Mouse (Mus musculus) hindbrain, embryonic 14.5 days (tissue): ENCODE data around the gene Cmtm8. TPM values are rescaled to one million over a fixed set of nuclear protein-coding genes. Genes with fewer than 3 reads are reported as not detected.

ENCODE experiments used
- ATAC-seq: fragments of 200-750 bp; cut with Nextera tagmentation; 2 replicates; pipeline ENCODE4 v1.8.0; 2017; ENCODE audit warnings: moderate number of reproducible peaks, mild to moderate bottlenecking, moderate TSS enrichment, moderate library complexity; ENCODE audit not compliant: low FRiP score
- DNase-seq: peaks from one replicate; pipeline ENCODE4 v3.0.0-alpha.2; 2015; ENCODE audit warnings: low spot score
- H3K27ac ChIP-seq: fragments of 300-500 bp; sonication (generic); 2 replicates; pipeline ENCODE4 v1.5.1; 2014; ENCODE audit warnings: mild to moderate bottlenecking, moderate library complexity
- H3K27me3 ChIP-seq: fragments of 300-500 bp; sonication (generic); 2 replicates; pipeline ENCODE4 v1.6.1; 2014; ENCODE audit warnings: mild to moderate bottlenecking, low read length, mixed read lengths; ENCODE audit not compliant: control insufficient read depth, insufficient read depth
- H3K36me3 ChIP-seq: fragments of 300-500 bp; sonication (generic); replicated peaks from 2 replicates; pipeline ENCODE4 v1.6.1; 2014; ENCODE audit not compliant: control insufficient read depth, insufficient read depth
- H3K4me1 ChIP-seq: fragments of 300-500 bp; sonication (generic); replicated peaks from 2 replicates; pipeline ENCODE4 v1.6.1; 2014; ENCODE audit warnings: antibody characterized with exemption, low read length, mixed read lengths; ENCODE audit not compliant: control insufficient read depth, insufficient read depth
- H3K4me2 ChIP-seq: fragments of 300-500 bp; sonication (generic); replicated peaks from 2 replicates; pipeline ENCODE4 v1.6.1; 2014; ENCODE audit warnings: mild to moderate bottlenecking, moderate library complexity
- H3K4me3 ChIP-seq: fragments of 300-500 bp; sonication (generic); replicated peaks from 2 replicates; pipeline ENCODE4 v1.5.1; 2014; ENCODE audit warnings: mild to moderate bottlenecking, low read length
- H3K9ac ChIP-seq: fragments of 300-500 bp; sonication (generic); 2 replicates; pipeline ENCODE4 v1.6.1; 2014
- H3K9me3 ChIP-seq: fragments of 300-500 bp; sonication (generic); 2 replicates; pipeline ENCODE4 v1.6.1; 2016; ENCODE audit warnings: low read length; ENCODE audit not compliant: control insufficient read depth
- WGBS: fragments of 180-500 bp; shearing (Covaris S2); extraction: QIAGEN DNeasy Blood & Tissue Kit; methylation state at CpG from one replicate; pipeline ENCODE4 v1.1.7; 2014; 5-methylcytosine and 5-hydroxymethylcytosine counted together
- polyA plus RNA-seq: library from polyadenylated mRNA; unstranded; fragments of >200 nt; fragmentation: Nextera tagmentation; extraction: Ambion mirVana; gene quantifications from 2 replicates; pipeline ENCODE4 v1.2.1, GENCODE M21; 2014

The Cmtm8 gene
- polyA plus RNA-seq, 1 experiment from 2014 or later = 14.3 TPM

- H3K4me3 ChIP-seq = no peak overlapping the region
- no peaks in the 10 kb centered on the region for H3K27me3 ChIP-seq
- H3K4me2 ChIP-seq = no peak overlapping the region
- DNase-seq = no peak
- no peaks in the 10 kb centered on the region for H3K36me3 ChIP-seq
- H3K27ac ChIP-seq = no peak overlapping the region
- H3K9me3 ChIP-seq = no peaks in the 10 kb centered on the region
- H3K4me1 ChIP-seq = no peaks in the 10 kb centered on the region
- no peak for ATAC-seq
- H3K9ac ChIP-seq = no peak overlapping the region
- WGBS = 94% methylated on average over 8 of the region's 8 CpGs
Observed at GRCm38 (mm10) chr9:114829669-114830068, 14.3 kb downstream of the Cmtm8 start.

- no peak for DNase-seq
- H3K36me3 ChIP-seq = no peaks in the 10 kb centered on the region
- H3K4me1 ChIP-seq = no peaks in the 10 kb centered on the region
- WGBS = 96% methylated on average over 6 of the region's 6 CpGs
- no peak for ATAC-seq
- no peak overlapping the region for H3K27ac ChIP-seq
- H3K4me2 ChIP-seq = no peak overlapping the region
- no peaks in the 10 kb centered on the region for H3K27me3 ChIP-seq
- no peaks in the 10 kb centered on the region for H3K9me3 ChIP-seq
- H3K9ac ChIP-seq = no peak overlapping the region
- H3K4me3 ChIP-seq = no peak overlapping the region
Observed at GRCm38 (mm10) chr9:114828377-114828776, 15.6 kb downstream of the Cmtm8 start.

- no peaks in the 10 kb centered on the region for H3K27me3 ChIP-seq
Observed at GRCm38 (mm10) chr9:114827242-114827852, 16.6 kb downstream of the Cmtm8 start.

GRCm38 (mm10) chr9:114824166-114824565 is 19.8 kb downstream of the Cmtm8 start:
- Histone ChIP-seq H3K4me2 (no peak overlapping the region), H3K27ac (no peak overlapping the region), H3K27me3 (no peaks in the 10 kb centered on the region), H3K4me1 (no peaks in the 10 kb centered on the region), H3K4me3 (no peak overlapping the region), H3K9me3 (no peaks in the 10 kb centered on the region), H3K36me3 (no peaks in the 10 kb centered on the region), H3K9ac (no peak overlapping the region)
- WGBS = 97% methylated on average over 7 of the region's 7 CpGs
- no peak for ATAC-seq
- no peak for DNase-seq

More at GRCm38 (mm10) chr9:114827242-114827852, 16.6 kb downstream of the Cmtm8 start:
- Histone ChIP-seq H3K4me2 (no peak overlapping the region), H3K27ac (no peak overlapping the region), H3K4me3 (no peak overlapping the region), H3K9ac (no peak overlapping the region), H3K9me3 (no peaks in the 10 kb centered on the region), H3K36me3 (no peaks in the 10 kb centered on the region), H3K4me1 (no peaks in the 10 kb centered on the region)
- ATAC-seq (no peak), DNase-seq (no peak)
- 41% methylated on average over 1 of the region's 1 CpGs for WGBS

- ATAC-seq = no peak
- Histone ChIP-seq H3K4me2 (no peak overlapping the region), H3K4me3 (no peak overlapping the region), H3K9ac (no peak overlapping the region), H3K27me3 (no peaks in the 10 kb centered on the region), H3K4me1 (no peaks in the 10 kb centered on the region), H3K9me3 (no peaks in the 10 kb centered on the region), H3K36me3 (no peaks in the 10 kb centered on the region), H3K27ac (no peak overlapping the region)
- DNase-seq = no peak
- WGBS = 88% methylated on average over 15 of the region's 15 CpGs
Observed at GRCm38 (mm10) chr9:114821548-114822289, 22.2 kb downstream of the Cmtm8 start.

GRCm38 (mm10) chr9:114818918-114819317 is 25.0 kb downstream of the Cmtm8 start:
- 83% methylated on average over 3 of the region's 3 CpGs for WGBS
- Histone ChIP-seq H3K4me1 (no peaks in the 10 kb centered on the region), H3K36me3 (no peaks in the 10 kb centered on the region), H3K27ac (no peak overlapping the region), H3K9me3 (no peaks in the 10 kb centered on the region), H3K4me2 (no peak overlapping the region), H3K27me3 (no peaks in the 10 kb centered on the region), H3K4me3 (no peak overlapping the region), H3K9ac (no peak overlapping the region)
- no peak for DNase-seq
- ATAC-seq = no peak

GRCm38 (mm10) chr9:114817012-114817411 is 26.9 kb downstream of the Cmtm8 start:
- Histone ChIP-seq H3K4me3 (no peak overlapping the region), H3K9me3 (no peaks in the 10 kb centered on the region), H3K27ac (no peak overlapping the region), H3K9ac (no peak overlapping the region), H3K36me3 (no peaks in the 10 kb centered on the region), H3K27me3 (no peaks in the 10 kb centered on the region), H3K4me1 (no peaks in the 10 kb centered on the region), H3K4me2 (no peak overlapping the region)
- no peak for DNase-seq
- no peak for ATAC-seq
- 70% methylated on average over 7 of the region's 7 CpGs for WGBS

- Histone ChIP-seq H3K4me1 (no peaks in the 10 kb centered on the region), H3K9ac (no peak overlapping the region), H3K4me2 (no peak overlapping the region), H3K36me3 (no peaks in the 10 kb centered on the region), H3K4me3 (no peak overlapping the region), H3K9me3 (no peaks in the 10 kb centered on the region), H3K27ac (no peak overlapping the region), H3K27me3 (no peaks in the 10 kb centered on the region)
- no peak for ATAC-seq
- 98% methylated on average over 7 of the region's 7 CpGs for WGBS
- DNase-seq = no peak
Observed at GRCm38 (mm10) chr9:114816121-114816520, 27.8 kb downstream of the Cmtm8 start.

GRCm38 (mm10) chr9:114815315-114815714 is 28.6 kb downstream of the Cmtm8 start:
- no peak overlapping the region for H3K4me2 ChIP-seq
- no peak overlapping the region for H3K9ac ChIP-seq
- DNase-seq = no peak
- ATAC-seq = no peak
- H3K27me3 ChIP-seq = no peaks in the 10 kb centered on the region
- H3K9me3 ChIP-seq = no peaks in the 10 kb centered on the region
- no peaks in the 10 kb centered on the region for H3K36me3 ChIP-seq
- 85% methylated on average over 4 of the region's 4 CpGs for WGBS
- H3K27ac ChIP-seq = no peak overlapping the region
- H3K4me3 ChIP-seq = no peak overlapping the region
- no peaks in the 10 kb centered on the region for H3K4me1 ChIP-seq
